In the genomic region with DNA sequence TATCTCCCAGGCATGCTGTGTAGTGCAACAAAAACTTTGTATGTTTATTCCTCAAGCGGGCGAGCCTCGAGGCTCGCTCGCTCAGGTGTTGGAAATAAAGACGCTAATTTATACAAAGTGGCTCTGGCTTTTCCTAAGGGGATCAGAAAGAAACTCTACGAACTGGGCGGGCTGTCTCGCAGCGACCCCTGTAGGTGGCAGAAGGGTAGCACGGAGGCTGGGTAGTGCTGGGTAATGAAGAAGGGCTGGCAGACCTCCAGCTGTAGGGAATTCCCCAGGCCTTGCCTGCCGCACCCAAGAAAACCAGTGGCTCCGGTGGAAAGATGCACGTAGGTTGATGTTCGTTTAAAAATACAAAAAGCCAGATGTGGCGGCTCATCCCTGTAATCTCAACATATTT, we compare ENCODE assay signal across 8 mouse cellular contexts. TPM values are rescaled to one million over a fixed set of nuclear protein-coding genes. Genes with fewer than 3 reads are reported as not detected.
DNase-seq lines count a peak whose midpoint lies in the region; ATAC-seq lines count a peak whose summit lies in the region.

No protein-coding gene starts in this region.

- no peak for ATAC-seq in kidney, embryonic 16.5 days (ENCODE audit: low FRiP score, low TSS enrichment)

- 8% methylated on average over 16 of the region's 16 CpGs for WGBS in kidney, embryonic 16.5 days

- H3K4me2 ChIP-seq in kidney, embryonic 16.5 days (replicated peaks; ENCODE audit: low read depth, low read length): no peak overlapping the region

- no peaks in the 10 kb centered on the region for H3K36me3 ChIP-seq in kidney, embryonic 16.5 days (ENCODE audit: insufficient read depth, low read length)

- intact Hi-C loops in left cerebral cortex, postnatal 10 days (cut with DNase I): loop anchor here (2.0 kb wide), 2 partner anchors 98 to 282 kb away; no protein-coding TSS in a partner anchor

- H3K27me3 ChIP-seq in kidney, embryonic 16.5 days (ENCODE audit: insufficient read depth, low read length): peaks cover 61% of the 10 kb centered on the region

- H3K9me3 ChIP-seq in kidney, embryonic 16.5 days (ENCODE audit: low read length): no peaks in the 10 kb centered on the region

- H3K4me1 ChIP-seq in kidney, embryonic 16.5 days (ENCODE audit: insufficient read depth, low read length): peaks cover 11% of the 10 kb centered on the region

- peak; percentile 32 for DNase-seq in kidney, adult 11 months
- DNase-seq in ES-CJ7 (ENCODE audit: low read depth, low spot score): peak; percentile 67
- peak; percentile 43 for DNase-seq in cerebellum, adult 9-10 months
- DNase-seq in gastrocnemius, postnatal 25 days: peak; percentile 71
- peak; percentile 55 to 86 for DNase-seq in left cerebral cortex, postnatal 10 days (ENCODE audit: extremely low spot score in 1 of 2, low spot score in 2 of 2)
- peak; percentile 81 for DNase-seq in naive thymus-derived CD4-positive, alpha-beta T cell, adult 2 months (ENCODE audit: low read depth)
- peak; percentile 36 to 39 for DNase-seq in thymus, postnatal 36 days

- H3K4me3 ChIP-seq in kidney, embryonic 16.5 days (ENCODE audit: low read length): no peak overlapping the region

- H3K9ac ChIP-seq in kidney, embryonic 16.5 days (replicated peaks; ENCODE audit: low read length): no peak overlapping the region

- H3K27ac ChIP-seq in kidney, embryonic 16.5 days (ENCODE audit: low read length): no peak overlapping the region

RNA-seq across cellular contexts. Expression of a gene that starts 2.7 kb away (rescaled TPM):
- 0.69 and 0.81 TPM in 2 replicates for polyA plus RNA-seq in kidney, embryonic 16.5 days (2015; fragmentation: Nextera tagmentation; extraction: Ambion mirVana)
- 10 to 100 TPM; 17.7 to 17.8 TPM for total RNA-seq in gastrocnemius, postnatal 25 days (2021)
- not detected for total RNA-seq in left cerebral cortex, postnatal 10 days (2021)

RNA-seq across cellular contexts. Expression of a gene that starts 17.3 kb away (rescaled TPM):
- polyA plus RNA-seq in kidney, embryonic 16.5 days (2015; fragmentation: Nextera tagmentation; extraction: Ambion mirVana): 0.04 TPM in 1 of 2 replicates, not detected in the other
- 10 to 100 TPM; 50.0 to 65.5 TPM for total RNA-seq in gastrocnemius, postnatal 25 days (2021)
- 10 to 100 TPM; 52.9 to 53.4 TPM for total RNA-seq in left cerebral cortex, postnatal 10 days (2021)

Comparison
In these comparisons a context has a peak if more than half of its experiments do, and no peak if none do; other contexts are left out.
1. RNA of a gene that starts 2.7 kb away (total RNA-seq): 17.7 to 17.8 TPM in gastrocnemius, postnatal 25 days; not detected in left cerebral cortex, postnatal 10 days; every median in the first group is over 10 times any median in the second.
2. Peak in every context shown above with its lines, with median percentiles within 50 percentile points of each other: DNase-seq.